Mouse (Mus musculus): ENCODE results near the gene Rgs6. TPM values are rescaled to one million over a fixed set of nuclear protein-coding genes. Genes with fewer than 3 reads are reported as not detected.

The Rgs6 gene
- total RNA-seq (2021): 10 to 100 TPM in 1 of 2 experiments, 1 to 10 TPM in 1; 9.8 to 12.9 TPM

- no peak for DNase-seq
These were observed at the start of gene Rgs6 for GRCm38 (mm10) chr12:82588017-82588416. Gene Rgs6 (plus strand): TSS chr12:82588292.

- DNase-seq: no peak
These were observed 41.0 kb upstream of the Rgs6 start for GRCm38 (mm10) chr12:82547127-82547526.

DNA sequence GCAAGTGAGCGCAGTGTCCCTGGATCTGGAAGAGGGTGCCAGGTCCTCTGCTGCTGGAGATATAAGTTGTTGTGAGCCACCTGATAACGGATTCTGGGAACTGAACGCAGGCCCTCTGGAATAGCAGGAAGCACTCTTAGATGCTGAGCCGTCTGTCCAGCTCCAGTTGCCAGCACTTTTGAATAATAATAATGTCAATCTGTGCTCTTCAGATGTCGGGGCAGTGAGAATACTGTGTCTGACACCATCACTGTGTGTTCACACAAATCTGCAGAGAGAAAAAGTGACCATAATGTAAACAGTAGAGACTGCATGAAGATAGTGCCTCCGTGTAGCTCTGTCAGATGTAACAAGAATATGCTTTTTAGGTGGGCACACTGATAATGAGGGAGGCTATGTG is 38.9 kb upstream of the Rgs6 start:
- DNase-seq: no peak

- no peak for DNase-seq
These were observed 38.0 kb upstream of the Rgs6 start for GRCm38 (mm10) chr12:82550076-82550475.

- no peak for DNase-seq
These were observed 35.7 kb upstream of the Rgs6 start for GRCm38 (mm10) chr12:82552376-82552775.

DNA sequence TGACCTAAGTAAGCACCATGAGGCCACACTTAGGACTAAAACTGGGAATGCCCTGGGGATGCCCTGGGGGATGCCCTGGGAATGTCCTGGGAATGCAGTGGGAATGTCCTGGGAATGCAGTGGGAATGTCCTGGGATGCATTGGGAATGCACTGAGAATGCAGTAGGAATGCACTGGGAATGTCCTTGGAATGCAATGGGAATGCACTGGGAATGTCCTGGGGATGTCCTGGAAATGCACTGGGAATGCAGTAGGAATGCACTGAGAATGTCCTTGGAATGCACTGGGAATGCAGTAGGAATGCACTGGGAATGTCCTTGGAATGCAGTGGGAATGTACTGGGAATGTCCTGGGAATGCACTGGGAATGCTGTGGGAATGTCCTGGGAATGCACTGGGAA is 25.2 kb upstream of the Rgs6 start:
- no peak for DNase-seq

- no peak for DNase-seq
These were observed 19.7 kb upstream of the Rgs6 start for GRCm38 (mm10) chr12:82568370-82568769.

DNA sequence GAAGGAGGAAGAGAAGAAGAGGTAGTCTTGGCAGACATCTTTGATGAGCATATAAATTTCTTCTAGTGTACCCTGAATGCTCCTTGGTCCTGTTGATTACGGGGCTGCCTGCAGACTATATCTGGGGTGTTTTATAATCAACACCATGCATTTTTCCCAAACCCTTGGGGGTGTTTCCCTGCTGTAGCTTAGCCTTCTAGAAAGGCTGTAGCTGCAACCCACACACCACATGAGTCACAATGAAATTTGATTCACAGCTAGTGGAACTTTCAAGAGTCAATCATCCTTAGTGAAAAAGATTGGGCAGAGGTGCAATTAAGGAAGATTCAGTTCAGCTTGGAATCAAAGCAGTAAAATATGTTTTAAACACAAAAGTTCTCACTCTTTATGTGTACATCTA is 15.4 kb upstream of the Rgs6 start:
- peak in 1 of 2 experiments; percentile 19 for DNase-seq

DNA sequence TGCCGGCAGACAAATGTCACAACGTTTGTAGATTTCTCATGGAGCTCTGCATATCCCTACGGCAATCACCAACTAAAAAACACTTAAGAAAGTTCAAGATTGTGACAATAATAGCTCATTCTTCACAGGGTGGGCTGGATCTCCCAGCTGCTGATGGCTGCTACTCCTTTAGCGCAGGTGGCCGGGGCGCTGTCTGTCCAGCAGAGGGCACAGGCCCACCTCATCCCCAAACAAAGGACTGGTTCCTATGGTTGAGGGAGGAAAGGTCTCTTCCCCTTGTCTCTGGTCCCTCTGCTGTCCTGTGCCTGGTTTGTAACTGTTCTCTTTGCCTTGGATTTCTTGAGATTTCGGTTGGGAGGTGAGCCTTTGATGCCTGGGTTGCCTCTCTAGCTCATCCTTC is 1.5 kb upstream of the Rgs6 start:
- no peak for DNase-seq

DNA sequence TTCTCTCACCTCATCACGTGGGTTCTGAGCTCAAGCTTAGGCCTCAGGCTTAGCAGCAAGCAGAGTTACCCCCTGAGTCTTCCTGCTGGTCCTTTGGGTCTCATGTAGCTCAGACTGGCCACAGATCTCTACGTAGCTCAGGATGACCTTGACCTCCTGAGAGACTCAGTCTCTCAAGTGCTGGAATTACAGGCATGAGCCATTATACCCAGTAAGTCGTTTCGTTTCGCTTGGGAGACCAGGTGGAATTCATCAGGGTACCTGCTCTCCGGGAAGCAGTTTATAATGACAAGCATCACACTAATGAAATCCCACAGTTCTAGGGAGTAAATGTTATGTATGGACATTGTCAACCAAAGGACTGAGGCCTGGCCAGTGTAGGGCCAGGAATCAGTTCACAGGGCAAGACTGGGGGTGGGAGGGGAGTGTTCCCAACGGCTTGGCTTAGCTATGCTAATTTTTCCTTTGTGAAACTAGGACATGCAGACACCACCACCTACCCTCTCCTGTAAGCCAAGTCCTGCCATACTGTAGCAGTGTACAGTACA is 670 bp upstream of the Rgs6 start:
- no peak for DNase-seq

DNA sequence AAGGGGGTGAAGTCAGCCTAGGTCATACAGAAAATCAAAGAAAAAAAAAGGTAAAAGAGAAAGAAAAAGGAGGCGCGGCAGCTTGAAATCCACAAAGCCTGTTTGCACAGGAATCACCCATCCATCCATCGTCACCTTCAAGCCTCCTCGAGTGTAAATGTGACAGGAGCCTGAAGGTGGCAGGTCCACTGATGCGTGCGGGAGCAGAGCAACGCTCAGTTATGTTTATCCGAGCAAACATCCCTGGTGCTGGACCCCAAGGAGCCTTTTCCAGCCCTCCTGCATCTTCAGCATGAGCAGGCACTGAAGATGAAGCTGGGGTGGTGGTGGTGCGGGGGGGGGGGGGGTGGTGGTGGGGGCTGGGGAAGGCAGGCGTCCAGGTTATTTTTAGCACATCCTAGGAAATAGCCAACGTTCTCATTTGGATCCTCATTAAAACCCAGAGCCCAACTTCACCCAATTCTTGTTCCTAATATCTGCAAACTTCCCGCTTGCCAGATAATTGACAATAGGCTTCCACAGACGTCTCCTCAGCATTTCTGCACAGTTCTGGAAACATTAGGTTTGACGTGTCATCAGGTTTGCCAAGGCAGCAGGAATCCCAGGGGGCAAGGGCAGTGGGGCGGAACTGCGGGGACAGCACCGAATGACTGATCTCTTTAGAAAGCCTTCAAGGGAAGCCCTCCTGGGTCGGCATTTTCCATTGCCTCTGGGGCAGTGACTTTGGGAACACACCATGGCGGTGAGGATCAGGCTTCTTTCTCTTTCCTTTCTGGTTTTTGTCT is 946 bp downstream of the Rgs6 start:
- no peak for DNase-seq

DNA sequence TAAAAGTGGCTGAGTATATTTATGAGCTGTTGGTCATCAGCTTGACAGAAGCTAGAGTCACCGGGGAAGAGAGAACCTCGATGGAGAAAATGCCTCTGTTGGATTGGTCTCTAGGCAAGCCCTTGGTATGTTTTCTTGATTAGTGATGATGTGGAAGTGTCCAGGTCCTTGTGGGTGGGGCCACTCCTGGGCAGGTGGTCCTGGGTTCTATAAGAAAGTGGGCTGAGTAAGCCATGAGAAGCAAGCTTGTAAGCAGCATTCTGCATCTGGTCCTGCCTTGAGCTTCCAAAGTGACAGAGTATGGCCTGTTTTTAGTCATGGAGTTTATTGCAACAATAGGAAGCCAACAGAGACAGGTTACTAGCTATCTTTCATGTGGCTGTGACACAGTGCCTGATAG is 10.9 kb downstream of the Rgs6 start:
- no peak for DNase-seq

GRCm38 (mm10) chr12:82600406-82600805 is 12.3 kb downstream of the Rgs6 start:
- DNase-seq: no peak

DNA sequence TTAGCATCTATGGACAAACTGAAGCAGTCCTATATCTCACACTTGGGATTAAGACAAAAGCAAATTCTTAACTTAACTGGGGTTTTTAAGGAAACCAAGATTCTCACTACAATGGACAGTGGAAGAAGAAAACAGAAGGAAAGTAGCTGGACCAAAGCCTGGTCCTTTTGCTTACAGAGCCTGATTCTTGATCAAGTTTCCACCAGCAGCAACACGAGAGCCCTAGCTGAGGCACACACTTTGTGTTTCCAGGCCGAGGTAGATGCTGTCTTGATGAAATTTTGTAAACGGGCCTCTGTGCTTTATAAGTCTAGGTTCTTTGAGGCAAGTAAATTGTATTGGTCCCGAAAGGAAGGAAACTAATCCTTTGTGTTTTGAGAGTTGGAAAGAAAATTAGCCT is 14.7 kb downstream of the Rgs6 start:
- DNase-seq: no peak

GRCm38 (mm10) chr12:82603308-82603707 is 15.2 kb downstream of the Rgs6 start:
- no peak for DNase-seq

DNA sequence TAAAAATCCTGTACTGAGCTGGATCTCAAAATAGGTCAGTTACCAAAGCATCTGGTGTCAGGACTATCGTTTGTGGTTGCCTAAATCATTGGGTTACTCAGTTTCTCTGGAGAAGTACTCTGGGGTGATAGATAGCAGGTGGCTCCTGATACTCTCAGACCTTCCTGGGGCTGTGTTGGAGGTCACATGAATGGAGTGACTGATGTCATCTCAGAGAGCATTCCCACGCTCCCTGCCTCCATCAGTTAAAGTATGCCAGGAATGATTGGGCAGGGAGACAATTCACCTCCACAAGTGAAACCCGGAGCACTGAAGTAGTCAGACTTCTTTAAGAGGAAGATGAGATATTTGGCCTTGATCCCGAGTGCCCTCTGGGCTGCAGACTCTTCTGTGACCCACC is 15.9 kb downstream of the Rgs6 start:
- DNase-seq: no peak

DNA sequence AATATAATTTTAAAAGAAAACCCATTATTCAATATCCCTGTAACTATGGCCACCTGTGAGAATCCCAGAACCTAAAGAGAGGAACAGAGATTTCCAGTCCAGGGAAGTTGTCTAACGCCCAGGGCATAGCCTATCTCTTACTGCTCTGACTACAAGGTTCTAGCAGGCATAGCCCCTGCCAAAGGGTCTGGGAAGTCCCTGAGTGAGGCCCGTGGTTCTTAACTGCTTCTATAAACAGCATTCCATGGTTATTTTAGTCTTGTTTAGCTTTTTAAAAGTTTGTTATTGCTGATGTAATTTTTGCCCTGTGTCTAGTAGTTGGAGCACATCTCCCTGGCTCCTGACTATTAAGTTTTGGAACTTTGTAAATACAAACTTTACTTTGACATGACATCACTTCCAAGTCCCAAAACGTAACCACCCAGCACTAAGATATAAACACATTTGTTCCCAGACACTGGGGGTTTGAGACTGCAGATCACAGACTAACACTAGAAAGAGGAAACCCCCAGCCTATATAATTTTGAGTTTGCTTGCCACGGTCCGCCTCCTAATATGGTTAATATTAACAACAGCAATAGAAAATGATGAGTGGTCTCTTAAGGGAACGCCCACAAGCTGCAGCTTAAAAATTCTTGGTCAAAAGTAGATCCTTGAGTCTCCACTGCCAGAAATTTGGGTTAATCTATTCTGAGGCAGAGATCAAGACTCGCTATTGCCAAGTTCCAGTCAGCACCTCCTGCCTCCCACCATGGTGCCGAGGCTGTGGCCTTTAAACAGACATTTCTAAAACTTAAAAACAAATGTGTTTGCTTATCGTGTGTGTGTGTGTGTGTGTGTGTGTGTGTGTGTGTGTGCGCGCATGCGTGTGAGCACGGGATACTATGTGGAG is 24.9 kb downstream of the Rgs6 start:
- no peak for DNase-seq

DNA sequence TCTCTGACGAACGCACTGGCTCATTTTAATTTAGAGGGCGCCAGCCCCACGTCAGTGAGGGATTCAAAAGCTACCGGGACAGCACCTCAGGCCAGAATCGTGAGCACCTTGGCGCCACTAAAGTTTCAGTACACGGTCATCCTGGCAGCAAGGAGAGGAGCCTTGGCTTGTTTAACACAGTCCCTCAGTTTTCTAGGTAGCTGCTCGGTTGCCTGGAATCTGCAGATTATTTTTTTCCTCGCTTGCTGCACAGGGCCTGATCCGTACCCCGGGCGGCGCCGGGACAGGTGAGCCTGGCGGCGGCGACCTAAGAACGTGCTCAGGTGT is 28.4 kb downstream of the Rgs6 start:
- peak; percentile 9 to 10 for DNase-seq

DNA sequence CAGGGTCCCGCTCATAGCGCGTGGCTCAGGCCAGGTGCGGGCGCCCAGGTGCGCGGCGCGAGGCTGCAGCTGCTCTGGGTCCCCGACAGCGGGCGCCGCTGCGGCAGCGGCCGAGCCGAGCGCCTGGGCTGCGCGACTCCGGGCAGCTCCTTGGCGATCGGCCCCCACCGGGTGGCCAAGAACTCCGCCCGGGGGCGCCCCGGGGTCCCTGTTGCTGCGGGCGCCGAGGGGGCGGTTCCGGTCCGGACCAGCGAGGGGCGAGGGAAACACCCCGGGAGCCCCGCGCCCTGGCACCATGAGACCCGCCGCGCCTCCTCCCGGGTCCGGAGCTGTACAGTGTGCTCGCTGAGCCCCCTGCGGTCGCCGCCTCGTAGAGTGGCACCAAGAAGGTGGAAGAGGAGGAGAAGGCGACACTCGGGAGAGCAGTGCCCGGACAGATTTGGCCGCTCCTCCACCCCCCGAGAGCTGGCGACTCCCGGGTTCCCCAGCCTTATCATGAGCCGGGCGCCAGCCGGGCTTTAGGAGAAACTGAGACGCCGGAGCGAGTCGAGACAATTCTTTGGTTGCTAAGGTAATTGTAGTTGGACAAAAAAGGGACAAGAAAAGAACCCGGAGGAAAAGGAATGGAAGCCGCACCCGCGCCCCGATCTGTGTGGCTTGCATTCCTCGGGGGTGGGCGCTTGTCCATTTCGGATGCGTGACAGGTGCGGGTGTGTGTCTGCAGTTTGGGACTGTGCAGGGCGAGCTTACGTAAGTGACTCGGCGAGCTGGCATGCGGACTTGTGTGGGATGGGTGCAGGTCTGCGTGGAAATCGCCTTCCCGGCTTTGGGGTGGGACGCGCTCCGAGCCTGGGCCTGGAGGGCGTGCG is 29.0 kb downstream of the Rgs6 start:
- peak; percentile 30 to 41 for DNase-seq

DNA sequence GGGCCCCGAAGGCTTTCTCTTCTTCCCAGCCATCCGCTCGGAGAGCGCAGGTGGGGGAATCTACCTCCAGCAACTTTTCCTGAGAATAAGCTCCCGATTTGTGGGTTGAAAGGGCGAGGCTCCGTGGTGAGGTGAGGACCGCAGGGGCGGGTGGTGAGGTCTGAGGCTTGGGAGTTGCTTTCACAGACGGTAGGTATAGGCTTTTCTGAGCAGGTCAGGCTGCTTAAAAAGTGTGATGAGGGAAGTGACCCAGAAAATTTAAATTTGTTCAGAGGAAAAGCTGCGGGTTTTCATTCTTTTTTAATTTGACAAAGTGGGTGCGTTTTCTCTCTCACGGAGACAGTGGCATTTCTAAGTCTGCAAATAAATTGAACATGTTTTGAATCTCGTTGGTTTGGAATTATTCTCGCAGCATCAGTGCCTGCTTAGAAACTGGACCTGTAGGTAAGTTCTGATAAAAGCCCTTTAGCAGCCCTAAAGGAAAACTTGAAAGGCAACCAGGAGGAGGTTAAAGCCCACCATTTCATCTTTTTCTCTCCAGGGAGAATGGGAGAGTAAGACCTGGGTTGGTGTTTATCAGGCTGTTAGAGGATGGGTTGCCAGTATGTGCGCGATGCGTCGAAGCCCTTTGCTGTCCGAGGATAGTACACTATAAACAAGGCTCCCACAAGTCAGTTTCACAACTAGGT is 29.7 kb downstream of the Rgs6 start:
- DNase-seq: peak in 1 of 2 experiments; percentile 8

DNA sequence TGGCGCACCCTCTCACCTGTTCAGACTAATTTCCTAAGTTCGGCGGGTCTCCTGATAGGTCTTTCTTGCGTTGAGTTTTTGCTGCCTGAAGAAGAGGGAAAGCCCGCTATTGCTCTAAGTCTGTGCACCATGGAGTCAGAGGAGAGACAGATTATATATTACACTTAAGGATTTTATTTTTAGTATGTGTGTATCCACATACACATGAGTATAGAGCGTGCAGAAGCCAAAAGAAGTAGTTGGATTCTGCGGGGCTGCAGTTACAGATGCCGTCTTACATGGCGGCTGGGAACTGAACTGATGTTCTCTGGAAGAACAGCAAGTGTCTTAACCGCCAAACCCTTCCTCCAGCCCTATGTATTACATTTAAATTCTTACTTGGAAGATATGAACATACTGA is 52.3 kb downstream of the Rgs6 start:
- DNase-seq: no peak

DNA sequence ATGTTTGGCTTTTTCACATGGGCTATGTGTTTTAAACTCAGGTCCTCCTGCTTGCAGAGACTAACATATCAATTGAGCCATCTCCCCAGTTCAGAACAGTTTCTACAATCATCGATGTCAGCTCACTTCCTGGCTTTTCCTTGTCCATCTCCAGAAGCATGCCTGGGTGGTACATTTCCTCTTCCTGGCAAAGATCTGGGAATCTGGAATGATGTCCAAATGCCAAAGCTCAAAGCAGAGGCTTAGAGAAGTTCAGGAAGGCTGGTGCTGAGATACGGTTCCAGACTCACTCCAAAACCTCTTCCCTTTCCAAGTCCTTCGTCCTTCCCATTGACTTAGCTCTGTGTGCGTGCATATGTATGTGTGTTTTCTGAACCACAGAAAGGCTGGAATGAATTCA is 59.8 kb downstream of the Rgs6 start:
- DNase-seq: no peak
